Mouse (Mus musculus): ENCODE data around the gene Csdc2.

- TF ChIP-seq CTCF (conservative IDR thresholded peaks at IDR 0.05; ENCODE audit: insufficient read depth, insufficient read length, low read depth, low read length) (peak; percentile 91), POLR2A (IDR thresholded peaks at IDR 0.05; ENCODE audit: low read depth, low read length) (no peak)
These were observed 53.0 kb downstream of the Csdc2 start for GRCm38 (mm10) chr15:81989371-81990062.
